Mouse (Mus musculus): ENCODE results near the gene Srrm1.

DNA sequence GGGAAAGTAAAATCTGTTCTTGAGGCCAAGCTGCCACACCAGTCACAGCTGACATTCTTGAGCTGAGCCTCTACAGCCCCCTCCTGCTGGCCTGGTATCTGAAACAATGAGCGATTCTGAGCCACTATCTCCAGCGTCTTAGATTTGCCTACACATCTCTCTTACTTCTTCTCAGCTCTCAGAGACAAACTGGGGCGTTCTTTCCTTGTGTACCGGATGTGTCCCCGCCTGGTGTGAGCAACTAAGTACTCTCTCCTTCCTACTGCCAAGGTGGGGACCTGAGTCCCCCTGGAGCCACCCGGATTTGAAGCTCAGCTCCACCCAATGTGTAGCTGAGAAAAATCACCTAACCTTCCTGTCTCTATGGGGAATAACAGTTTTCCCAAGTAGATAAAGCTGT is 61.3 kb downstream of the Srrm1 start:
- no peak for TF ChIP-seq POLR2A (IDR thresholded peaks at IDR 0.05; ENCODE audit: borderline replicate concordance, insufficient read depth, low read length)
- TF ChIP-seq CTCF (IDR thresholded peaks at IDR 0.05; ENCODE audit: borderline replicate concordance, insufficient read depth, low read depth, low read length): no peak

All from cerebellum, adult 2 months (tissue).